Mouse (Mus musculus): ENCODE measurements around the gene Hs3st4. TPM values are rescaled to one million over a fixed set of nuclear protein-coding genes. Genes with fewer than 3 reads are reported as not detected.

Gene Hs3st4
- polyA plus RNA-seq, 1 experiment: 2.3 TPM

GRCm38 (mm10) chr7:124335635-124336034 lies 353.0 kb downstream of the Hs3st4 start:
- TF ChIP-seq POLR2A (IDR thresholded peaks at IDR 0.05; ENCODE audit: control insufficient read depth, low read depth, low read length): no peak
- TF ChIP-seq CTCF (IDR thresholded peaks at IDR 0.05; ENCODE audit: control insufficient read depth, insufficient read depth, insufficient replicate concordance, low read depth, low read length): no peak
- Histone ChIP-seq H3K4me3 (ENCODE audit: control insufficient read depth, low read depth, low read length) (no peak overlapping the region), H3K36me3 (ENCODE audit: control insufficient read depth, insufficient read depth, low read length) (no peaks in the 10 kb centered on the region), H3K27ac (ENCODE audit: control insufficient read depth, insufficient read depth, low read depth, low read length) (no peak overlapping the region), H3K4me1 (ENCODE audit: control insufficient read depth, insufficient read depth, low read length) (no peaks in the 10 kb centered on the region), H3K27me3 (ENCODE audit: control insufficient read depth, insufficient read depth, low read length) (no peaks in the 10 kb centered on the region)

- Histone ChIP-seq H3K36me3 (ENCODE audit: control insufficient read depth, insufficient read depth, low read length) (no peaks in the 10 kb centered on the region), H3K27me3 (ENCODE audit: control insufficient read depth, insufficient read depth, low read length) (no peaks in the 10 kb centered on the region), H3K4me3 (ENCODE audit: control insufficient read depth, low read depth, low read length) (no peak overlapping the region), H3K27ac (ENCODE audit: control insufficient read depth, insufficient read depth, low read depth, low read length) (no peak overlapping the region), H3K4me1 (ENCODE audit: control insufficient read depth, insufficient read depth, low read length) (no peaks in the 10 kb centered on the region)
- TF ChIP-seq POLR2A (IDR thresholded peaks at IDR 0.05; ENCODE audit: control insufficient read depth, low read depth, low read length) (no peak), CTCF (IDR thresholded peaks at IDR 0.05; ENCODE audit: control insufficient read depth, insufficient read depth, insufficient replicate concordance, low read depth, low read length) (no peak)
Measured at GRCm38 (mm10) chr7:124341510-124341909, 358.8 kb downstream of the Hs3st4 start.

- TF ChIP-seq POLR2A (IDR thresholded peaks at IDR 0.05; ENCODE audit: control insufficient read depth, low read depth, low read length): no peak
- TF ChIP-seq CTCF (IDR thresholded peaks at IDR 0.05; ENCODE audit: control insufficient read depth, insufficient read depth, insufficient replicate concordance, low read depth, low read length): no peak
- Histone ChIP-seq H3K36me3 (ENCODE audit: control insufficient read depth, insufficient read depth, low read length) (no peaks in the 10 kb centered on the region), H3K27ac (ENCODE audit: control insufficient read depth, insufficient read depth, low read depth, low read length) (no peak overlapping the region), H3K4me3 (ENCODE audit: control insufficient read depth, low read depth, low read length) (no peak overlapping the region), H3K4me1 (ENCODE audit: control insufficient read depth, insufficient read depth, low read length) (no peaks in the 10 kb centered on the region), H3K27me3 (ENCODE audit: control insufficient read depth, insufficient read depth, low read length) (no peaks in the 10 kb centered on the region)
Measured at GRCm38 (mm10) chr7:124347218-124348017, 364.7 kb downstream of the Hs3st4 start.

- no peak overlapping the region for H3K4me3 ChIP-seq (ENCODE audit: control insufficient read depth, low read depth, low read length)
- no peaks in the 10 kb centered on the region for H3K27me3 ChIP-seq (ENCODE audit: control insufficient read depth, insufficient read depth, low read length)
- no peaks in the 10 kb centered on the region for H3K4me1 ChIP-seq (ENCODE audit: control insufficient read depth, insufficient read depth, low read length)
- no peak for TF ChIP-seq POLR2A (IDR thresholded peaks at IDR 0.05; ENCODE audit: control insufficient read depth, low read depth, low read length)
- TF ChIP-seq CTCF (IDR thresholded peaks at IDR 0.05; ENCODE audit: control insufficient read depth, insufficient read depth, insufficient replicate concordance, low read depth, low read length): no peak
- no peaks in the 10 kb centered on the region for H3K36me3 ChIP-seq (ENCODE audit: control insufficient read depth, insufficient read depth, low read length)
- H3K27ac ChIP-seq (ENCODE audit: control insufficient read depth, insufficient read depth, low read depth, low read length): no peak overlapping the region
Measured at GRCm38 (mm10) chr7:124354035-124354434, 371.4 kb downstream of the Hs3st4 start.

- no peak for TF ChIP-seq POLR2A (IDR thresholded peaks at IDR 0.05; ENCODE audit: control insufficient read depth, low read depth, low read length)
- no peak for TF ChIP-seq CTCF (IDR thresholded peaks at IDR 0.05; ENCODE audit: control insufficient read depth, insufficient read depth, insufficient replicate concordance, low read depth, low read length)
- Histone ChIP-seq H3K27me3 (ENCODE audit: control insufficient read depth, insufficient read depth, low read length) (no peaks in the 10 kb centered on the region), H3K27ac (ENCODE audit: control insufficient read depth, insufficient read depth, low read depth, low read length) (no peak overlapping the region), H3K36me3 (ENCODE audit: control insufficient read depth, insufficient read depth, low read length) (no peaks in the 10 kb centered on the region), H3K4me3 (ENCODE audit: control insufficient read depth, low read depth, low read length) (no peak overlapping the region), H3K4me1 (ENCODE audit: control insufficient read depth, insufficient read depth, low read length) (no peaks in the 10 kb centered on the region)
Measured at GRCm38 (mm10) chr7:124358068-124358467, 375.4 kb downstream of the Hs3st4 start.

- Histone ChIP-seq H3K27ac (ENCODE audit: control insufficient read depth, insufficient read depth, low read depth, low read length) (no peak overlapping the region), H3K4me1 (ENCODE audit: control insufficient read depth, insufficient read depth, low read length) (no peaks in the 10 kb centered on the region), H3K36me3 (ENCODE audit: control insufficient read depth, insufficient read depth, low read length) (no peaks in the 10 kb centered on the region), H3K27me3 (ENCODE audit: control insufficient read depth, insufficient read depth, low read length) (no peaks in the 10 kb centered on the region), H3K4me3 (ENCODE audit: control insufficient read depth, low read depth, low read length) (no peak overlapping the region)
- TF ChIP-seq CTCF (IDR thresholded peaks at IDR 0.05; ENCODE audit: control insufficient read depth, insufficient read depth, insufficient replicate concordance, low read depth, low read length) (no peak), POLR2A (IDR thresholded peaks at IDR 0.05; ENCODE audit: control insufficient read depth, low read depth, low read length) (no peak)
Measured at GRCm38 (mm10) chr7:124359836-124360235, 377.2 kb downstream of the Hs3st4 start.

GRCm38 (mm10) chr7:124372297-124372696 lies 389.6 kb downstream of the Hs3st4 start:
- H3K4me1 ChIP-seq (ENCODE audit: control insufficient read depth, insufficient read depth, low read length): no peaks in the 10 kb centered on the region
- H3K27me3 ChIP-seq (ENCODE audit: control insufficient read depth, insufficient read depth, low read length): no peaks in the 10 kb centered on the region
- no peak overlapping the region for H3K4me3 ChIP-seq (ENCODE audit: control insufficient read depth, low read depth, low read length)
- no peaks in the 10 kb centered on the region for H3K36me3 ChIP-seq (ENCODE audit: control insufficient read depth, insufficient read depth, low read length)
- TF ChIP-seq POLR2A (IDR thresholded peaks at IDR 0.05; ENCODE audit: control insufficient read depth, low read depth, low read length) (no peak), CTCF (IDR thresholded peaks at IDR 0.05; ENCODE audit: control insufficient read depth, insufficient read depth, insufficient replicate concordance, low read depth, low read length) (no peak)
- H3K27ac ChIP-seq (ENCODE audit: control insufficient read depth, insufficient read depth, low read depth, low read length): no peak overlapping the region

All from testis, adult 2 months (tissue).